27 mouse cellular contexts compared by ENCODE assay signal in genomic region chr8:3249886-3250285, GRCm38 (mm10). TPM values are rescaled to one million over a fixed set of nuclear protein-coding genes. Genes with fewer than 3 reads are reported as not detected.
DNase-seq lines count a peak whose midpoint lies in the region; ATAC-seq and TF ChIP-seq lines count a peak whose summit lies in the region.
"Had no signal": no experiment of that assay in that cellular context is flagged by ENCODE, and none has a peak within 500 bp of the region (broad histone marks: within the 10 kb centered on the region; RNA-seq: fewer than 3 reads in every experiment).

No protein-coding gene starts in this region.

- H3K27ac ChIP-seq in liver, adult 2 months (replicated peaks; ENCODE audit: insufficient read depth, low read depth, low read length): peak overlapping the region; percentile 29
- no peak overlapping the region for H3K27ac ChIP-seq in liver, embryonic 12.5 days
- H3K27ac ChIP-seq in midbrain, embryonic 11.5 days (ENCODE audit: low read depth, low read length): no peak overlapping the region
- H3K27ac ChIP-seq in midbrain, postnatal 0 days (ENCODE audit: low read depth, low read length): no peak overlapping the region
- H3K27ac ChIP-seq: embryonic facial prominence, embryonic 15.5 days; heart, adult 2 months; heart, embryonic 15.5 days; hindbrain, embryonic 13.5 days; hindbrain, postnatal 0 days had no signal

- no peak overlapping the region for H3K9ac ChIP-seq in liver, adult 2 months (ENCODE audit: low read depth, low read length)
- H3K9ac ChIP-seq in liver, embryonic 12.5 days: no peak overlapping the region
- no peak overlapping the region for H3K9ac ChIP-seq in midbrain, embryonic 11.5 days (ENCODE audit: low read length)
- no peak overlapping the region for H3K9ac ChIP-seq in midbrain, postnatal 0 days (replicated peaks; ENCODE audit: low read length, poor library complexity, severe bottlenecking)
- H3K9ac ChIP-seq: embryonic facial prominence, embryonic 15.5 days; forebrain, postnatal 0 days; heart, embryonic 15.5 days; hindbrain, embryonic 13.5 days had no signal

- H3K36me3 ChIP-seq in liver, adult 2 months (ENCODE audit: control insufficient read depth, insufficient read depth, low read length): peaks cover 25% of the 10 kb centered on the region
- H3K36me3 ChIP-seq in liver, embryonic 12.5 days: peaks cover 54% of the 10 kb centered on the region
- H3K36me3 ChIP-seq in midbrain, embryonic 11.5 days (ENCODE audit: control insufficient read depth, insufficient read depth, low read length): no peaks in the 10 kb centered on the region
- no peaks in the 10 kb centered on the region for H3K36me3 ChIP-seq in midbrain, postnatal 0 days (ENCODE audit: insufficient read depth, low read length)
- H3K36me3 ChIP-seq: G1E had no signal

- H3K79me2 ChIP-seq in liver, adult 2 months (ENCODE audit: control insufficient read depth, insufficient read depth, low read length): peaks cover 55% of the 10 kb centered on the region; the same call in 1 of the 2 replicates

- no peak for TF ChIP-seq POLR2A in liver, adult 2 months (IDR thresholded peaks at IDR 0.05; ENCODE audit: extremely low read depth, insufficient read depth, low read length)

- no peaks in the 10 kb centered on the region for H3K9me3 ChIP-seq in liver, embryonic 12.5 days (replicated peaks)
- H3K9me3 ChIP-seq in midbrain, embryonic 11.5 days (ENCODE audit: control insufficient read depth, low read length): no peaks in the 10 kb centered on the region; the same call in 1 of the 2 replicates
- H3K9me3 ChIP-seq in midbrain, postnatal 0 days (ENCODE audit: low read length): no peaks in the 10 kb centered on the region
- H3K9me3 ChIP-seq: embryonic facial prominence, embryonic 15.5 days; G1E; heart, embryonic 15.5 days had no signal

- no peak for TF ChIP-seq CTCF in liver, adult 2 months (IDR thresholded peaks at IDR 0.05; ENCODE audit: low read depth, low read length)
- no peak for TF ChIP-seq CTCF in midbrain, postnatal 0 days (IDR thresholded peaks at IDR 0.05)

- WGBS in liver, adult 2 months: 21% methylated on average over 2 of the region's 2 CpGs
- 79% methylated on average over 2 of the region's 2 CpGs for WGBS in liver, embryonic 12.5 days (ENCODE audit: insufficient replicate concordance)
- WGBS in midbrain, embryonic 11.5 days: 88% methylated on average over 2 of the region's 2 CpGs
- 76% methylated on average over 2 of the region's 2 CpGs for WGBS in midbrain, postnatal 0 days

- H3K4me1 ChIP-seq in liver, adult 2 months (ENCODE audit: control insufficient read depth, insufficient read depth, low read length): peaks cover 45% of the 10 kb centered on the region
- peaks cover 38% of the 10 kb centered on the region for H3K4me1 ChIP-seq in liver, embryonic 12.5 days
- H3K4me1 ChIP-seq in midbrain, embryonic 11.5 days (ENCODE audit: control insufficient read depth, insufficient read depth, low read length): no peaks in the 10 kb centered on the region
- no peaks in the 10 kb centered on the region for H3K4me1 ChIP-seq in midbrain, postnatal 0 days (ENCODE audit: insufficient read depth, low read length)
- H3K4me1 ChIP-seq: embryonic facial prominence, embryonic 15.5 days; hindbrain, embryonic 13.5 days had no signal

- no peak for ATAC-seq in liver, embryonic 12.5 days
- ATAC-seq in midbrain, embryonic 11.5 days (ENCODE audit: low FRiP score): no peak
- ATAC-seq in midbrain, postnatal 0 days (ENCODE audit: low FRiP score): no peak
- no peak for ATAC-seq in erythroblast, adult 5-6 weeks (replicated peaks; ENCODE audit: low FRiP score, poor library complexity, severe bottlenecking)
- ATAC-seq: activated CD4-positive, CD25-positive, alpha-beta regulatory T cell, adult 4 months; CD4-positive, CD25-positive, alpha-beta regulatory T cell, adult 4 months; forebrain, postnatal 0 days; hindbrain, postnatal 0 days had no signal

- peak; percentile 96 for DNase-seq in liver, adult 2 months (ENCODE audit: extremely low read depth, low read depth, low spot score)
- DNase-seq in midbrain, embryonic 11.5 days (ENCODE audit: low spot score, missing footprints): peak; percentile 57
- no peak for DNase-seq in midbrain, postnatal 0 days (ENCODE audit: low spot score)
- peak; percentile 97 for DNase-seq in adipocyte (ENCODE audit: low spot score)
- DNase-seq in adrenal gland, postnatal 4 days (ENCODE audit: low spot score in 2 of 2): no peak
- DNase-seq: adrenal gland, adult 2 months; adrenal gland, postnatal 36 days; B cell, adult 2 months; cerebellum, adult 11 months; cerebellum, adult 8-10 months; cerebellum, postnatal 14 days; embryo, embryonic 11 days; forebrain, postnatal 0 days; gastrocnemius, postnatal 10 days; heart, adult 2 months; heart, postnatal 14 days; kidney, adult 11 months had no signal

- H3K27me3 ChIP-seq in liver, adult 2 months (ENCODE audit: control insufficient read depth, insufficient read depth, low read length): no peaks in the 10 kb centered on the region
- H3K27me3 ChIP-seq in liver, embryonic 12.5 days (replicated peaks): no peaks in the 10 kb centered on the region
- H3K27me3 ChIP-seq in midbrain, embryonic 11.5 days (ENCODE audit: control insufficient read depth, insufficient read depth, low read length): no peaks in the 10 kb centered on the region
- no peaks in the 10 kb centered on the region for H3K27me3 ChIP-seq in midbrain, postnatal 0 days (ENCODE audit: insufficient read depth, low read length)
- H3K27me3 ChIP-seq: embryonic facial prominence, embryonic 15.5 days; heart, embryonic 15.5 days; hindbrain, embryonic 13.5 days had no signal

- no peak overlapping the region for H3K4me3 ChIP-seq in liver, adult 2 months (ENCODE audit: insufficient read depth, low read depth, low read length)
- H3K4me3 ChIP-seq in liver, embryonic 12.5 days: no peak overlapping the region
- no peak overlapping the region for H3K4me3 ChIP-seq in midbrain, embryonic 11.5 days (ENCODE audit: low read depth, low read length)
- no peak overlapping the region for H3K4me3 ChIP-seq in midbrain, postnatal 0 days (ENCODE audit: low read depth, low read length)
- H3K4me3 ChIP-seq: embryonic facial prominence, embryonic 15.5 days; heart, adult 2 months; heart, embryonic 15.5 days; hindbrain, embryonic 13.5 days had no signal

- H3K4me2 ChIP-seq in liver, embryonic 12.5 days: no peak overlapping the region
- no peak overlapping the region for H3K4me2 ChIP-seq in midbrain, embryonic 11.5 days
- H3K4me2 ChIP-seq in midbrain, postnatal 0 days (ENCODE audit: low read depth, low read length, poor library complexity, severe bottlenecking): no peak overlapping the region
- H3K4me2 ChIP-seq: embryonic facial prominence, embryonic 15.5 days; heart, embryonic 11.5 days; heart, embryonic 15.5 days; hindbrain, embryonic 13.5 days had no signal

RNA-seq across cellular contexts. Expression of gene Insr, which starts 29.5 kb away (rescaled TPM):
- 70.0 and 89.0 TPM in 2 replicates for total RNA-seq in liver, adult 2 months (2014; rRNA removed)
- polyA plus RNA-seq in liver, adult 2 months (2012; rRNA removed): 28.5 and 30.3 TPM in 2 replicates
- 18.1 and 20.1 TPM in 2 replicates for polyA plus RNA-seq in liver, embryonic 12.5 days (2016; fragmentation: Nextera tagmentation; extraction: Ambion mirVana)
- polyA plus RNA-seq in midbrain, embryonic 11.5 days (2014; fragmentation: Nextera tagmentation; extraction: Ambion mirVana): 31.5 and 31.7 TPM in 2 replicates
- total RNA-seq in midbrain, postnatal 0 days (2014; rRNA removed): 40.3 and 44.5 TPM in 2 replicates
- polyA plus RNA-seq in midbrain, postnatal 0 days (2015; fragmentation: Nextera tagmentation; extraction: Ambion mirVana): 30.0 and 32.9 TPM in 2 replicates
- 100 to 1,000 TPM; 111 to 112 TPM for total RNA-seq in adrenal gland, postnatal 4 days (2021)
- 13.6 and 21.7 TPM in 2 replicates for total RNA-seq in erythroblast, adult 5-6 weeks (2015; ENCODE audit: low replicate concordance)
- total RNA-seq in erythroblast, adult 5-6 weeks (2017; ENCODE audit: low replicate concordance): 8.3 and 13.1 TPM in 2 replicates

Comparison
In these comparisons a context has a peak if more than half of its experiments do, and no peak if none do; other contexts are left out.
1. DNase-seq: peak in liver, adult 2 months (single experiment), midbrain, embryonic 11.5 days (single experiment) and adipocyte (single experiment); none in midbrain, postnatal 0 days (single experiment) and adrenal gland, postnatal 4 days (0 of 2).